Mouse (Mus musculus) heart, embryonic 12.5 days (tissue): ENCODE measurements at regions not wholly inside any gene's neighbourhood (a gene's known extent, or its start where the extent isn't known, plus 50 kb on each side); places are given as distances from the start of the nearest gene placed in this dataset.

Experiments
- ATAC-seq: fragments of 200-750 bp; cut with Nextera tagmentation; 2 replicates; pipeline ENCODE4 v1.8.0; 2017; ENCODE audit warnings: moderate TSS enrichment, moderate library complexity; ENCODE audit not compliant: insufficient number of reproducible peaks, low FRiP score
- H3K27ac ChIP-seq: fragments of 300-500 bp; sonication (generic); 2 replicates; pipeline ENCODE4 v1.5.1; 2016; ENCODE audit warnings: mild to moderate bottlenecking, moderate library complexity; ENCODE audit not compliant: poor library complexity, severe bottlenecking
- H3K27me3 ChIP-seq: fragments of 300-500 bp; sonication (generic); replicated peaks from 2 replicates; pipeline ENCODE4 v1.6.1; 2016; ENCODE audit warnings: mild to moderate bottlenecking, moderate library complexity
- H3K36me3 ChIP-seq: fragments of 300-500 bp; sonication (generic); 2 replicates; pipeline ENCODE4 v1.6.1; 2016; ENCODE audit warnings: mild to moderate bottlenecking, moderate library complexity
- H3K4me1 ChIP-seq: fragments of 300-500 bp; sonication (generic); replicated peaks from 2 replicates; pipeline ENCODE4 v1.6.1; 2016; ENCODE audit warnings: mild to moderate bottlenecking
- H3K4me2 ChIP-seq: fragments of 300-500 bp; sonication (generic); 2 replicates; pipeline ENCODE4 v1.6.1; 2016; ENCODE audit warnings: mild to moderate bottlenecking, moderate library complexity
- H3K4me3 ChIP-seq: fragments of 300-500 bp; sonication (generic); 2 replicates; pipeline ENCODE4 v1.5.1; 2016; ENCODE audit warnings: mild to moderate bottlenecking
- H3K9ac ChIP-seq: fragments of 300-500 bp; sonication (generic); 2 replicates; pipeline ENCODE4 v1.6.1; 2016; ENCODE audit warnings: mild to moderate bottlenecking, moderate library complexity
- H3K9me3 ChIP-seq: fragments of 300-500 bp; sonication (generic); replicated peaks from 2 replicates; pipeline ENCODE4 v1.6.1; 2016; ENCODE audit warnings: mild to moderate bottlenecking, moderate library complexity
- WGBS: fragments of 180-500 bp; shearing (Covaris S2); methylation state at CpG from one replicate; pipeline ENCODE4 v1.1.7; 2016; 5-methylcytosine and 5-hydroxymethylcytosine counted together

DNA sequence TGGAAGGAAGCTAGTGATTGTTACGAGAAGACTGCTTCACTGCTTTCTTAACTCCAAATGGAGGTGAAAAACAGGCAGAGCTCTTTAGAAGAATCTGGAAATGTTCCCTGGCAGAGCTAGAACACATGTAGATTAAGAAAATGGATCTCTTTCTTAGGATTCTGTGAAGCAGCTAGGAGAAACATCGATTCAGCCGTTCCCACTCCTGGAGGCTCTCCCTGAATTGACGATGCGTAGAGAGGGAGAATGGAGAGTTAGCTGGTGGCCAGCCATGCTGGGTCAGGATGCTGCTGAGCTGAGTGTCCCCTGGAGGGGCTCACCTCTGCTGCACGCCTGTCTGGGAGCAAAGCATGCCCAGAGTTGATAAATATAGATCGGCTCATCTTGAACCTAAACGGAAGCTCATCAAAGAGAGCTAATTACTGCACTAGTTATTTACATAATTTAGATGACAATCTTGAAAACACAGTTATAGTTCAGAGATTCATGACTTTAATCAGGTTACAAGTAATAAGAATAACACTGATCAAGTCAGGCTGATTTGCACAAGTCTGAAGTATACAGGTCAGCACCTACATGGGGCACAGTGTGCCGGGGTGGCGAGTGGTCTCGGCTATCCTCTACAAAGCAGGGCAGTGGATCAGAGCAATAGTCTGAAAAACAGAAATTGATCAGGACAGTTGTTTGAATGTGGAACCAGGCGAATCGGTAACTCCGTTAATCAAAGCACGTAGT lies 273.0 kb downstream of the Rngtt start:
- no peak overlapping the region for H3K27ac ChIP-seq
- no peak overlapping the region for H3K4me3 ChIP-seq
- peaks cover 34% of the 10 kb centered on the region for H3K27me3 ChIP-seq
- no peaks in the 10 kb centered on the region for H3K36me3 ChIP-seq
- H3K9ac ChIP-seq = no peak overlapping the region
- peaks cover under 1% of the 10 kb centered on the region; the same call in 1 of the 2 replicates for H3K9me3 ChIP-seq
- ATAC-seq = no peak
- H3K4me2 ChIP-seq = no peak overlapping the region
- WGBS = 79% methylated on average over 15 of the region's 15 CpGs
- H3K4me1 ChIP-seq = peaks cover 28% of the 10 kb centered on the region

DNA sequence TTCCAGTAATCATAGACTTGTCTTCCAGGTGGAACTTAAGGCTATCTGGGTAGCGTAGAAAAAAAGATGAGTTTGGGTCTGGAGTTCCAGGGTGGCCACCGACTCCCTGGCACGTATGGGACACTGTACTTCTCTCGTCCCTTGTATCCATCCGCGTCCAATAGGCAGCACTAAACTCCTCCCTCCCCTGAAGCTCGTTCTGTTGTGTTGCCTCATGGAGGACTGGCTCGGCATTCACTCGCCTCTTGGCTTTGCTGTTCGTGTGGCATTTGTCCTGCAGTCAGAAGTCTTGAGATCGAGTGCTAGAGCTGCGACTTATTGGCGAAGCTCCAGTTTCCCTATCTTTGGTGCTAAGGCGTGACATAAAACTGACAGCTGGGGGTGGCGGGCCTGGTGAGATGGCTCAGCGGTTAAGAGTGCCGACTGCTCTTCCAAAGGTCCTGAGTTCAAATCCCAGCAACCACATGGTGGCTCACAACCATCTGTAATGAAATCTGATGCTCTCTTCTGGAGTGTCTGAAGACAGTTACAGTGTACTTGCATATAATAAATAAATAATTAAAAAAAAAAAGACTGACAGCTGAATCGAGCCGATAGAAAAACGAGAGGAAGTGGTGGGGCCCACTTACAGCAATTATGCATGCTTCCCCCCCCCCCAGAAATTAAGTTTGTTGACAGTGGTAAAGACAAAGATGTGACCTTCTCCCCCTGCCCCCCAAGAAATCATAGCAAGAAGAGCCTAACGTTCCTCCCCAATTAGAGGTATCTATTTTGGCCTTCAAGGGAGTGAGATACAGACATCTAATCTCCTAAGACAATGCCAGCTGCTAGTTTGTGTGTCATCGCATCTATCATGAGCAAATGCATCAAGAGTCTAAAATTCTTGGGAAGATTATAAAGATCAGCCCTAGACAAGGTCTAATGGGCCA lies 274.1 kb downstream of the Rngtt start:
- WGBS = 83% methylated on average over 22 of the region's 22 CpGs
- peaks cover 34% of the 10 kb centered on the region for H3K27me3 ChIP-seq
- no peak overlapping the region for H3K9ac ChIP-seq
- H3K4me1 ChIP-seq = peaks cover 31% of the 10 kb centered on the region
- H3K9me3 ChIP-seq = no peaks in the 10 kb centered on the region
- no peak overlapping the region for H3K27ac ChIP-seq
- no peak overlapping the region for H3K4me2 ChIP-seq
- ATAC-seq = no peak
- no peak overlapping the region for H3K4me3 ChIP-seq
- H3K36me3 ChIP-seq = no peaks in the 10 kb centered on the region

DNA sequence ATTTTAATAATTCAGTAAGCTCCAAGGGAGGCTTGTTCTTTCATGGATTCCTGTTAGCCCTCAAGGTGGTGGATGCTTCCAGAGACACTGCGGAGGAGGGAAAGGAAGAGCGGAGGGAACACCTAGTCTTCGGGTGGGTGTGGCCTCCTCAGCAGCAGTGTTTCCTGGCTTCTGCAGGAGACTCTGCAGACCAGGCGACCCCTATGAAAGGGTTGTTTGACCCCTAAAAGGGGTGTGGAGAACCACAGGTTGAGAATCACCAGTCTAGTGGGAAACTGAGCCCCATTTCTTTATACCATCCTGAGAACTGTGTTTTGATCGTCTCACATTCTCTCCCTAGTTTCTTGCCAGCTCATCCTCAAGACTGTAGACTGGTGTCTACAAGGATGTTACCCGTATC lies 275.7 kb downstream of the Rngtt start:
- ATAC-seq = no peak
- Histone ChIP-seq H3K4me2 (no peak overlapping the region), H3K9ac (no peak overlapping the region), H3K9me3 (no peaks in the 10 kb centered on the region), H3K27me3 (peaks cover 41% of the 10 kb centered on the region), H3K4me1 (peaks cover 26% of the 10 kb centered on the region), H3K36me3 (no peaks in the 10 kb centered on the region), H3K4me3 (no peak overlapping the region), H3K27ac (no peak overlapping the region)
- WGBS = 72% methylated on average over 6 of the region's 6 CpGs

DNA sequence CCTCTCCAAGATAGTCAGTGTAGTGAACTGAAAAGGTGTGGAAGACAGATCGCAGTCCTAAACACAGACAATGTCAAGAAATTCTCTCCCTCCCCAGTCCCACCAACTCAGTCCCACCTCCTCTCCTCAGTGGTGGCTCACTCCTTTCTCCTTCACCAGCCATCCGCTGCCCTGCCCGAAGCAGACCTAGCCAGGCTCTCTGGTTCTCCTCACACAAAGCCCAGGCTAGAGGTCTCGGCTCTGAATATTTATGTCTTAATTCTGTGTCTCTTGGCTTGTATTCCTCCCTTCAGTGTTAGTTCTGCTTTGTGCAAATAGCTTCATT lies 276.1 kb downstream of the Rngtt start:
- no peaks in the 10 kb centered on the region for H3K36me3 ChIP-seq
- H3K4me3 ChIP-seq = no peak overlapping the region
- WGBS = 44% methylated on average over 4 of the region's 4 CpGs
- H3K4me1 ChIP-seq = peaks cover 26% of the 10 kb centered on the region
- no peak overlapping the region for H3K27ac ChIP-seq
- H3K9ac ChIP-seq = no peak overlapping the region
- ATAC-seq = no peak
- H3K27me3 ChIP-seq = peaks cover 41% of the 10 kb centered on the region
- no peaks in the 10 kb centered on the region for H3K9me3 ChIP-seq
- peak overlapping the region; percentile 67 for H3K4me2 ChIP-seq

DNA sequence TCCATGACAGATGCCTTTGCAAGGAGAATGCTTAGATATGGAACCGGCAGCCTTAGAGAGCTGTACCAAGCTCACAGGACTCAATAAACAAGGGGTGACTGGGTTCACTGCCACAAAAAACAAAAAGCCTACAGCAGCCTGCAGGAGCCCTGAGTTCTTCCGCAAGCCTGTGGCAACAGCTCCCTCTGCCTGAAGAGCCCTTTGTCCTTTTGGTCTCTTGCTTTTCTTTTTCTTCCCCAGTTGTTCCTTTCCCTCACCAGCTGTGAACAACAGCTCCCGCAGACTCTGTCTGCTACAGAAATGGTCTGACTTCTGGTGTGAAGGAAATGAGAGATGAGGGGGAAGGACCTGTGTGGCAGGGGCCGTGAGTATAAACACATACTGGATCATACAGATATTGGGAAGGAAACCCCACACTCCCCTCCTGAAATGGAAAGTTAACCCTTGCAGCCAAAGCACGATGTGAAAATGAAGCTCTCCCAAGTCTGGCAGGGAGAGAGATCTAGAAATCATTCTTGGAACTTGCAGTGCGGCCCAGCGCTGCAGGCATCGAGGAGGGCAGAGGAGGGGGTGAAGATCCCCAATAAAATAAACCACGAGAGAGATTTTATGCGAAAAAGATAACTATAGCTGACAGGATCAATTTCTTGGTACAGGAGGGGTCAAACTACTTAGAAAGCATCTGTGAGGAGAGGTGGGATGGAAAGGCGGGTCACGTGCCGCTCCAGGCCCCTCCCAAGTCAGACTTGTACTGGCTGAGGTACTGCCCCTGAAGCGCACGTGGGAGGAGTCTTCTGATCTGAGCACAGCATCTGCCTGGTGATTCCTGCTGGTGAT lies 276.7 kb downstream of the Rngtt start:
- Histone ChIP-seq H3K27ac (no peak overlapping the region; the same call in 1 of the 2 replicates), H3K4me3 (peak overlapping the region; percentile 25), H3K9ac (peak overlapping the region; percentile 11; the same call in 1 of the 2 replicates), H3K4me2 (peak overlapping the region; percentile 67), H3K36me3 (no peaks in the 10 kb centered on the region), H3K4me1 (peaks cover 26% of the 10 kb centered on the region), H3K9me3 (no peaks in the 10 kb centered on the region), H3K27me3 (peaks cover 38% of the 10 kb centered on the region)
- peak; percentile 67; the same call in 1 of the 2 replicates for ATAC-seq
- 11% methylated on average over 15 of the region's 15 CpGs for WGBS

DNA sequence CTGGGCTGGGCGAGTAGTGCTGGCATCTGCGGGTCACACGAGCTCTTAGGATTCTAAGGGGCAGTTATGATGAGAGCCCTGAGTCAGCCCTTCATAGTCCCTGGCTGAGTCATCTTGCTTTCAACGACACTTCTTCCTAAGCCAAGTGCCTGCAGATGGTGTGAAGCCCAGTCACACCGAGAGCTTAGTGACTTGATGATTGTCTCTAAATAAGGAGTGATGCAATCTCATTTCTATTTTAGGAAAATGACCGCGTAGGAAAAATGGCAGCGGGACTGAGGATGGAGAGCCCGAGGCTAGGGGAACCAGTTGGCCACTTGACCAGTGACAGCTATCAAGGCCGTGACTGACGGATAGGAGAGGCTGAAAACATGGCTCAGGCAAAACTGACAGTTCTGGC lies 277.6 kb downstream of the Rngtt start:
- Histone ChIP-seq H3K36me3 (no peaks in the 10 kb centered on the region), H3K27ac (no peak overlapping the region), H3K9ac (no peak overlapping the region), H3K4me3 (no peak overlapping the region), H3K27me3 (peaks cover 29% of the 10 kb centered on the region; the same call in 1 of the 2 replicates), H3K4me1 (peaks cover 26% of the 10 kb centered on the region), H3K9me3 (0 out of 2 replicates have a peak, but pooled peaks cover 3% of the 10 kb centered on the region), H3K4me2 (peak overlapping the region; percentile 67)
- whole genome bisulfite sequencing = 34% methylated on average over 11 of the region's 11 CpGs
- peak; percentile 58; the same call in 1 of the 2 replicates for ATAC-seq

DNA sequence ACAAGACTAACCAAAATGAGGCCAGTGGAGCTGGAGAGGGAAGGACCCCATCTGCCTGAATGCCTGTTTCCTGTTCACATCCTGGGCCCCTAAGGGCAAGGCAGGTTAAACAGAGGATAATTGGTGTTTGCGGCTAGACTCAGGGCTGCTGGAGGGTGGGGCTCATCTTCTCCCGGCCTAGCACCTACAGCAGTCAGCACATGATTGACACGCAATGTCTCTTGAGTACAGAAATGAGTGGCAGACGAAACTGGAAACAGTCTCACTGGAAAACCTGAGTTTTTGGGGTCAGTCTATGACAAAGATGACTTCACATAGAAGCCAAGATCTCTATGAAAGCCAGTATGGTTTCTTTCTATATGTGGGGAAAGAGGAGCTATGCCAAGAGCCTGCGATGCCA lies 278.0 kb downstream of the Rngtt start:
- H3K4me2 ChIP-seq = peak overlapping the region; percentile 67
- no peak overlapping the region for H3K27ac ChIP-seq
- H3K4me1 ChIP-seq = peaks cover 26% of the 10 kb centered on the region
- H3K4me3 ChIP-seq = no peak overlapping the region
- no peaks in the 10 kb centered on the region for H3K36me3 ChIP-seq
- H3K9me3 ChIP-seq = 0 out of 2 replicates have a peak, but pooled peaks cover 3% of the 10 kb centered on the region
- WGBS = 79% methylated on average over 5 of the region's 5 CpGs
- H3K9ac ChIP-seq = no peak overlapping the region
- no peak for ATAC-seq
- H3K27me3 ChIP-seq = peaks cover 26% of the 10 kb centered on the region; the same call in 1 of the 2 replicates

DNA sequence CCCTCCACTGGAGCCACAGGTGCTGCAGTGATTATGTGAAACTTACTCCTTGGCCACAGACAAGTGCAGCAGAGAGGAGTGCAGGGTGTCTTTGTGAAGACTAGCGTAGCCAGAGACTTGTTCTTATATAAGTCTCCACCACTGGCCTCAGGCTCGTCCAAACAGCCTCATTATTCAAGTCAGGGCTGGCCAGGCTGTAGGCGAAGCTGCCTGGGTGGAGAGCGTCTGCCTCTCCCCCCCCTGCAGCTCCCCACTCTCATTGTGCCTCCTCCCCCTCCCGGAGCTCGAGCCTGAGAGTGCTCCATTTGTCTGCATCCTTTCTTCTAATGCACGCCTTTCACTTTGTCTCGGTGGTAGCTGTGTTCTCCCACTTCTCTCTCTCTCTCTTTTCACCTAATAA lies 279.1 kb downstream of the Rngtt start:
- Histone ChIP-seq H3K9ac (no peak overlapping the region), H3K4me1 (peaks cover 26% of the 10 kb centered on the region), H3K27me3 (peaks cover 20% of the 10 kb centered on the region; the same call in 1 of the 2 replicates), H3K9me3 (0 out of 2 replicates have a peak, but pooled peaks cover 3% of the 10 kb centered on the region), H3K4me2 (no peak overlapping the region), H3K4me3 (no peak overlapping the region), H3K27ac (no peak overlapping the region), H3K36me3 (no peaks in the 10 kb centered on the region)
- WGBS = 16% methylated on average over 8 of the region's 8 CpGs
- ATAC-seq = no peak

DNA sequence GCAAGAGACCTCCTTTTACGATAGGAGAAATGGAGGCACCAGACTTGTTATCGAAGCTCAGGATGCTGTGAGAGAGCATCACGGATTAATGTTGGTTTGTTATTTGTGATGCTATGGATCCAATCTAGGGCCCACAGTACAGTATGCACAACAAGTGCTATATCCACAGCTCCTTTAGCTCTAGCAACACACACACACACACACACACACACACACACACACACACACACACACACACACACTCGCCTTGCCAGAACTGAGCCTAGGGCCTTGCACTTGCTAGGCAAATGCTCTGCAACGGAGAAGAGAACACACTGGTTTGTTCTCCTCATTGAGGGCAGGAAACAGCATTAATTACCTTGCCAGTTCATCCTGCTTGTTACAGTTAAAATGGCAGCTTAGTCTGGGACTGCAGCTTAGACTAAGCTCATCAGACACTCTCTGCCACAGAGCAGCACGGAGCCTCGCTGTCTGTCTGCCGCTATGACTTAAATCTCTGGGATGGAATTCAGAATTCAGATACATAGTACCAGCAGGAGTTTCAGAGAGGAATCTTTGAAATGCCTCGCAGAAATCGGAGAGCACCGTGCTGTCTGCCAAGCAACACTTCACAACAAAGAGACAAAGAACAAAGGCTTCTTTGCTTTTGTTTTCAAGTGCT lies 285.0 kb downstream of the Rngtt start:
- Histone ChIP-seq H3K4me3 (no peak overlapping the region), H3K9ac (no peak overlapping the region), H3K9me3 (0 out of 2 replicates have a peak, but pooled peaks cover 3% of the 10 kb centered on the region), H3K4me2 (no peak overlapping the region), H3K27me3 (peaks cover 16% of the 10 kb centered on the region), H3K36me3 (no peaks in the 10 kb centered on the region), H3K4me1 (peaks cover 2% of the 10 kb centered on the region; the same call in 1 of the 2 replicates), H3K27ac (no peak overlapping the region)
- no peak for ATAC-seq
- 59% methylated on average over 11 of the region's 11 CpGs for WGBS

DNA sequence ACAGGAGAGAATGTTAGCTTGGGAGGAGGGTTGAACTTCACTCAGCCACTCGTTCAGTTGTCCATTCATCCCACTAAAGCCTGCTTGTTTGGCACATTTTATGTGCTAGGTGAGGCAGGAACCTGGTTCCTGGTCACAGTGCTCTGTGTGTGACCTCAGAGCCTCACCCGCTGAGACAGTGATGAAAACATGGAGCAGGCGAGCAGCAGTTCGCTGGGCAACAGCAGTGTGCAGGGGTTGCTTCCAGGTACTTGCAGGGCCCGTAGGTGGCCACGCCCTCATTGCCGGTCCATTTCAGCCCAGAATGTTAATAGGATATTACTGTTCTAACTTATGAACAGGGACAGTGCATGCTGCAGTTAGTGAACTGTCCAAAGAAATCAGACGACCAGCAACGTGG lies 285.7 kb downstream of the Rngtt start:
- WGBS = 75% methylated on average over 9 of the region's 9 CpGs
- no peaks in the 10 kb centered on the region for H3K36me3 ChIP-seq
- H3K27me3 ChIP-seq = peaks cover 10% of the 10 kb centered on the region
- no peak overlapping the region for H3K27ac ChIP-seq
- H3K4me3 ChIP-seq = no peak overlapping the region
- H3K4me2 ChIP-seq = no peak overlapping the region
- peaks cover 2% of the 10 kb centered on the region; the same call in 1 of the 2 replicates for H3K4me1 ChIP-seq
- H3K9ac ChIP-seq = no peak overlapping the region
- 0 out of 2 replicates have a peak, but pooled peaks cover 3% of the 10 kb centered on the region for H3K9me3 ChIP-seq
- ATAC-seq = no peak
